Mouse (Mus musculus) lung, adult 2 months (tissue): Measurements from ENCODE around the gene Atad1. TPM values are rescaled to one million over a fixed set of nuclear protein-coding genes. Genes with fewer than 3 reads are reported as not detected.
"Not testable (repeated sequence)": the region's sequence is repeated elsewhere in the genome, so short reads cannot be mapped to it uniquely, and the experiment has no call there.

Source experiments
- DNase-seq: peaks from one replicate; pipeline ENCODE4 v3.0.0; 2022
- H3K4me1 ChIP-seq: fragments of 200-500 bp; 2 replicates; pipeline ENCODE4 v1.6.1; 2011; ENCODE audit warnings: low read length; ENCODE audit not compliant: control insufficient read depth, insufficient read depth
- H3K4me3 ChIP-seq: fragments of 200-500 bp; replicated peaks from 2 replicates; pipeline ENCODE3; 2011; ENCODE audit warnings: low read depth, mild to moderate bottlenecking, control low read depth, low read length; ENCODE audit errors: extremely low read depth
- CTCF ChIP-seq: fragments of 200-500 bp; IDR thresholded peaks from 2 replicates; pipeline ENCODE4 v1.5.1; 2011; ENCODE audit warnings: mild to moderate bottlenecking, low read length, control low read depth; ENCODE audit not compliant: insufficient read depth
- POLR2A ChIP-seq: fragments of 200-500 bp; IDR thresholded peaks from 2 replicates; pipeline ENCODE4 v1.6.1; 2011; ENCODE audit warnings: low read depth, mild to moderate bottlenecking, control low read depth, low read length, borderline replicate concordance; ENCODE audit errors: extremely low read depth
- WGBS: fragments of 180-500 bp; shearing (Covaris S2); methylation state at CpG from one replicate; pipeline ENCODE4 v1.1.7; 2018; 5-methylcytosine and 5-hydroxymethylcytosine counted together
- polyA plus RNA-seq: library from polyadenylated mRNA; depleted of rRNA; stranded (reverse); fragments of >200 nt; gene quantifications from 2 replicates; pipeline ENCODE4 v1.2.3, GENCODE M21; 2012; rRNA removed

The Atad1 gene
- polyA plus RNA-seq: 8.9 and 14.0 TPM in 2 replicates

DNA sequence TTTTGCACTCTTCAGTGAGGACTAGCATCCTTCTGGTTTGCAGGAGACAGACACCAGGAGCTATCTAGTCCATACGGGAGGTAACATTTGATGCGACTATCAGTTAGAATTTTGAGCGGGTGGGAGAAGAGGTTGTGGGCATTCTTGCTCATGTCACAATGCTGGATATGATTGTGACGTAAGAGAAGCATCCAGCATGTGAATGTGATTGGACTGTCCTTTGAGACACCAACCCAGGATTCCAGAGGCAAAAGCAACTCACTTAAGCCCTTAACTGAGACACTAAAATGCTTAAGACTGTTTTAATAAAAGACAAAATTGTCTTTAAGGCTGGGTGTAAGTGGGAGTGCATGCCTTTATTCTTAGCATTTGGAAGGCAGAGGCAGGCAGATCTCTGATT, at the start of gene Atad1:
Gene Atad1 (minus strand): TSS at position 101 of the 400 bp plus-strand sequence.
- TF ChIP-seq CTCF (no peak), POLR2A (no peak)
- WGBS: 91% methylated on average over 4 of the region's 4 CpGs
- no peak within 1 kb of the TSS for H3K4me3 ChIP-seq
- DNase-seq: no peak
- no peaks in the 10 kb centered on the region for H3K4me1 ChIP-seq

DNA sequence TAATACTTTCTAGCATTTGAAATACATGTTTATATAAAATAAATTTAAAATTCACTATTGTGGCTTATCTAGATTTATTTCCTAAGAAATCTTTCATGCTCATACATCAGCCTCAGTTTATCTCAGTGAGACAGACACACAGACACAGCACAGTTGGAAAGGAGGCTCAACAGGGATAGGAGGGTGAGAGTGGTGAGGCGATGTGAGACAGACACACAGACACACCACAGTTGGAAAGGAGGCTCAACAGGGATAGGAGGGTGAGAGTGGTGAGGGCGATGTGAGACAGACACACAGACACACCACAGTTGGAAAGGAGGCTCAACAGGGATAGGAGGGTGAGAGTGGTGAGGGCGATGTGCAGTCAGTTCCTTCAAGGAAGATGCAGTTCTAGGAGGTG, 48.4 kb upstream of the Atad1 start:
- H3K4me1 ChIP-seq: peaks cover 17% of the 10 kb centered on the region
- H3K4me3 ChIP-seq, DNase-seq: not testable (repeated sequence)
- 78% methylated on average over 3 of the region's 3 CpGs for WGBS

DNA sequence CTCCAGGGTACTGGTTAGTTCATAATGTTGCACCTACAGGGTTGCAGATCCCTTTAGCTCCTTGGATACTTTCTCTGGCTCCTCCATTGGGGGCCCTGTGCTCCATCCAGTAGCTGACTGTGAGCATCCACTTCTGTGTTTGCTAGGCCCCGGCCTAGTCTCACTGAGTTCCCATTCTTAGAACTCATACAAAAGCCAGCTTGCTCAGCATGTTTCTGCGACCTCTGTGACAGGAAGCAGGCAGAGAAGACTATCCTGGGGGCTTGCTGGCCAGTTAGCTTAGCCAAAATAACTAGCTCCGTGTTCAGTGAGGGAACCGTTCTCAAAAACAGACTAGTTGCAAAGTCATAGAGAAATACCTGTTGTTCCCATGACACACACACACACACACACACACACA, 47.8 kb upstream of the Atad1 start:
- H3K4me3 ChIP-seq, DNase-seq: not testable (repeated sequence)
- H3K4me1 ChIP-seq: peaks cover 13% of the 10 kb centered on the region
- 32% methylated on average over 4 of the region's 4 CpGs for WGBS

DNA sequence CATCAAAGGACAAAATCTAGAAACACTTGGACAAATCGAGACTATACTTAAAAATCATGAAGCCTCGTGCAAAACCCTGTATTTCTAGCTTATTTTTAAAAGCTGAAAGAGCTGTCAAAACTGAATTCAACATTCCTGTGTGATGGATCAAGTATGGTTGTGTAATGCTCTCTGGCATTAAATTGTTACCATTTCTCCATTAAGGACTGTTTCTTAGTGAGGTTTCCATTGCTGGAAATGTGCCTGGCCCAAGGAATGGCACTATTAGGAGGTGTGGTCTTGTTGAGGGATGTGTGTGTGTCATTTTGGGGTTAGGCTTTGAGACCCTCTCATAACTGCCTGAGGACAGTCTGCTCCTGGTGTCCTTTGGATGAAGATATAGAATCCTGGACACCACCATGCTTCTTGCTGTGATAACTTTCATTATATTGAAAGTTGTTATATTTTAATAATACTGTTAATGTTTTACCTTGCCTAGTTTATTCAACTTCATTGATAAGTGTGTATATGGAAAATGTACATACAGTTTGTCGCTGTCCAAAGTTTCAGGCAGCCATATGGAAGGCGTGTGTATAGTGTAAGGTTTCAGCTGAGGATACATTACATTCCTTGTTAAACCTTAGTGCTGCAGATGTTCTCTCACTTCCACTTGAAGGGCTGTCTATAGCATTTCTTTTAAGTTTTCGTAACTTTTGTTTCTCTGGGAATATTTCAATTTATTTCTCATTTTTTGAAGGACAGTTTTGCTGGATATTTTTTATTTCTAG, 41.9 kb upstream of the Atad1 start:
- 72% methylated on average over 5 of the region's 5 CpGs for WGBS
- no peak for DNase-seq

DNA sequence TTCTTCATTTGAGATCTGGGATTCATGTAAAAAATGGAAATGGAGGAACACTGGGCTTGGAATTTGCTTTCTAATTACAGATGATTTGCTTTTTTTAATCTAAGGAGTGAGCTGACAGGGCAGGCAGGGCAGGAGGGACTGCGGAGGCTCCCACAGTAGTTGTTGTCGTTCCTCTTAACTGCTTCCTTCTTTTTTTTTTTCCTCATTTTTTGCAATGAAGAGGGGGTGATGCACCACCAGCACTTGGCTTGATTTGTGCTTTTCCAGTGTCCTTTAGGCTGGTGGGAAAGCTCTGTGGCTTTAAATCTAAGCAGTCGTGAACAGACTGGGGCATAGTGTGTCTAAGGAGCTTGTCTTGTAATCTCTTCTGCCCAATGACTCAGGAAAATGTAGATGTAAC, 39.5 kb upstream of the Atad1 start:
- H3K4me3 ChIP-seq: no peak overlapping the region
- TF ChIP-seq CTCF (no peak), POLR2A (no peak)
- no peak for DNase-seq
- WGBS: 42% methylated on average over 3 of the region's 3 CpGs
- peaks cover 20% of the 10 kb centered on the region for H3K4me1 ChIP-seq

More for the DNA sequence above, 41.9 kb upstream of the Atad1 start:
- no peak for TF ChIP-seq CTCF
- no peak for TF ChIP-seq POLR2A
- peaks cover 19% of the 10 kb centered on the region for H3K4me1 ChIP-seq
- H3K4me3 ChIP-seq: no peak overlapping the region

DNA sequence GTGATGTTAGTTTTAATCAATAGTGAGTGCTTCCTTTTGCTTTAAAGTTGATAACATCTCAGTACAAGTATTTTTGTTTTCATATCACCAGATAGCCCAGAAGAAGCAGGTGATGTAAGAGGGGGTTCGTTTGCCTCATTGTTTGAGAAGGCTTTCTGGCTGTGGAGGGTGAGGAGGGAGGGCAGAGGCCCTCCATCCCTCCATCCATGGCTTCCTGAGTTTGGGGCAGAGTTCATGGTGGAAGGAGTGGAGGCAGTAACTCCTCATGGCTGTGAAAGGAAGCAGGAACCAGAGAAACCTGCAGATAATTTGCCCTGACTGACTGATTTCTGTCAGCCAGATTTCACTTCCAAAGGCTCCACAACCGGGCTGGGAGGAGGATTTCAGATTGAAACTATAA, 38.8 kb upstream of the Atad1 start:
- H3K4me3 ChIP-seq: no peak overlapping the region
- whole genome bisulfite sequencing: 12% methylated on average over 2 of the region's 2 CpGs
- no peak for DNase-seq
- TF ChIP-seq CTCF (no peak), POLR2A (no peak)
- H3K4me1 ChIP-seq: peaks cover 20% of the 10 kb centered on the region

DNA sequence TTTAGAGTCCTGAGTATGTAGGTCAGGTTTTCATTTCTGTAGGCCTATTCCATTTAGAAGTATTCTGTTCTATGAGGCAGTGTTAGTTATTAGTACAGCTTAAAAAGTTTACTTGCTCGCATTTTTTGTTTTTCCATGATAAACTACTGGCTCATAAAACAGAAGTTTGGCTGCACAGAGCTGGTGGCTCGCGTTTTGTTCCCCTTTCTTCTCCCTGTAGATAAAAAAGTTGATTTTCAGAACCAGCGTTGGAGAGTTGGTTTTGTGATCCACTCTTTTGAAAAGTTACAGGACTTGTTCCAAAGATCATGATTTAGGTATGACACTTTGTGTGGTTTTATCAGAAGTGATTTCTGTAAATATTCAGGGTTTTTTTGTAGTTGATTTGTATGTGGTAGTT, 22.9 kb upstream of the Atad1 start:
- Histone ChIP-seq H3K4me1 (peaks cover 16% of the 10 kb centered on the region), H3K4me3 (no peak overlapping the region)
- TF ChIP-seq CTCF: no peak
- no peak for TF ChIP-seq POLR2A
- no peak for DNase-seq
- WGBS: 37% methylated on average over 4 of the region's 4 CpGs

DNA sequence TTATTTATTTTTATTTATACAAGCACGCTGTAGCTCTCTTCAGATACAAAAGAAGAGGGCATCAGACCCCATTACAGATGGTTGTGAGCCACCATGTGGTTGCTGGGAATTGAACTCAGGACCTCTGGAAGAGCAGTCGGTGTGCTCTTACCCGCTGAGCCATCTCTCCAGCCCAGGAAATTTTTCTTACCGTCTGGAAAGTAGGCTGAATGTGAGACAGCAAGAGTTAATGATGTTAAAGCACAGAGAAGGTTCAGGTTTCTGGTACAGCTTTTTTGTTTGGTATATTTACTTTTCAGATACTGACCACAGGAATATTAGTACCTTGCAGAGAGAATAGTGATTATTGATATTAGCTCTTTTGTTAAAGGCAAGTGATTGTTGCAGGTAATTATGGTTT, 21.6 kb upstream of the Atad1 start:
- 50% methylated on average over 4 of the region's 4 CpGs for WGBS
- no peak for TF ChIP-seq POLR2A
- TF ChIP-seq CTCF: no peak
- Histone ChIP-seq H3K4me1 (peaks cover 11% of the 10 kb centered on the region), H3K4me3 (no peak overlapping the region)
- no peak for DNase-seq

DNA sequence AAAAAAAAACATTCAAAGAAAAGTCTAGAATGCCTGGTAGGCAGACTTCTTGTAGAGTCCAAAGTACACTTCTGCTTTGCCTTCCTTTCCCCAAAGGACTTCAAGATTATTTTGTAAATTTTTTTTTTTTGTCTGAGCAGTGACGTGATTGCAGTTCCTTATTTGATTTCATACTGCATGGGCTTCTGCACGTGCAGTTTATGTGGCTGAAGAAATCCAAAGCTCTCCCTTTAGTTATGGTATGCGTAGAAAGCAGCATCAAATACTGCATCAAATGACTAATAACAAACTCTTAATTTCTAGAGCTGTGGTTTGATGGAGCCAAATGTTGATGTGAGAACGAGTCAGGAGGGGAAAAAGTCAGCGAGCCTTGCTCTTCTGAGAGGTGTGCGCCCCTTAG, 20.9 kb upstream of the Atad1 start:
- Histone ChIP-seq H3K4me3 (peak overlapping the region; percentile 48), H3K4me1 (peaks cover 9% of the 10 kb centered on the region)
- DNase-seq: no peak
- WGBS: 15% methylated on average over 6 of the region's 6 CpGs
- no peak for TF ChIP-seq CTCF
- no peak for TF ChIP-seq POLR2A

DNA sequence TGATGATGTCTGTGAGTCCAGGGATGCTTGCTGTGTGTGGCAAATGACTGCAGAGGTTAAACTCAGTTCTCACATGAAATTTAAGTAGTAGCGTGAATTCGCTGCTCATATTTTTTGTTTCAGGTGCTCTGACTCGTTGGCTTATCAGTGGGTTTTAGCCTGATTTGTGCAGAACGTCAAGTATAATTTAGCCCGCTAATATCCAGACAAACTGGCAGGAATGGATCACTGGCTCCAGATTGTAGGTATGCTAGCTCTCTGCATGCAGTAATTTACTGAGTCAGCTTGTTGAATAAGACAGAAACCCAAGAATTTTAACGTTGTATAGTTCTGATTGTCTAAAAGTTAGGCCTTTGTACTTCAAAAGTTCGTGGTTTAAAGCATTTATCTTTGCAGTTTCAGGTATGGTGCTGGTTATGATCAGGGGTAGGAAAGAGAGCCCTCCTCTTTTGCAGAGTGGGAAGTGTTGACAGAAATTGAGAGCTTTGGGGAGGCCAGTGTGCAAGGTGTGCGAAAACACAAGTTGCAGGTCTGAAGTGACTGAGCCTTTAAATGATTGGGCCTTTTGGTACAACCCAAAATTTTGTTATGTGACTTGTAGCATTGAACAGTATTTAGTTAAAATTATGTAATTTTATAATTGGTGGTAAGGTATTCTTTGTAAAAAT, 19.9 kb upstream of the Atad1 start:
- no peak for TF ChIP-seq CTCF
- WGBS: 5% methylated on average over 8 of the region's 8 CpGs
- Histone ChIP-seq H3K4me3 (peak overlapping the region; percentile 98), H3K4me1 (peaks cover 8% of the 10 kb centered on the region)
- no peak for DNase-seq
